Mouse (Mus musculus) frontal cortex, postnatal 25 days (tissue): ENCODE measurements around the gene Napa.
A peak's percentile ranks its signal among the peaks of the same experiment; 100 is the strongest.

Source experiments
- DNase-seq, 2 experiments: peaks; one replicate each; pipeline ENCODE4 v3.0.0; 2022; ENCODE audit warnings: low spot score in 2 of 2

The Napa gene

GRCm38 (mm10) chr7:16094592-16094991, 3.7 kb upstream of the Napa start:
- DNase-seq, result no peak

- DNase-seq, result no peak
Measured at GRCm38 (mm10) chr7:16099901-16100300, 1.6 kb downstream of the Napa start.

GRCm38 (mm10) chr7:16101081-16101480, 2.8 kb downstream of the Napa start:
- DNase-seq, result no peak

GRCm38 (mm10) chr7:16101726-16102475, 3.6 kb downstream of the Napa start:
- DNase-seq, result no peak

GRCm38 (mm10) chr7:16102686-16103226, 4.5 kb downstream of the Napa start:
- no peak for DNase-seq

GRCm38 (mm10) chr7:16103760-16104159, 5.5 kb downstream of the Napa start:
- peak in 1 of 2 experiments; percentile 56 for DNase-seq

- DNase-seq, result no peak
Measured at GRCm38 (mm10) chr7:16104611-16105388, 6.5 kb downstream of the Napa start.

- DNase-seq, result no peak
Measured at GRCm38 (mm10) chr7:16108886-16109542, 10.8 kb downstream of the Napa start.

- DNase-seq, result no peak
Measured at GRCm38 (mm10) chr7:16110158-16110557, 11.9 kb downstream of the Napa start.

- DNase-seq, result no peak
Measured at GRCm38 (mm10) chr7:16111284-16112090, 13.2 kb downstream of the Napa start.

- no peak for DNase-seq
Measured at GRCm38 (mm10) chr7:16116418-16116817, 18.2 kb downstream of the Napa start.

- no peak for DNase-seq
Measured at GRCm38 (mm10) chr7:16117100-16117499, 18.8 kb downstream of the Napa start.

- peak; percentile 90 to 92 for DNase-seq
Measured at GRCm38 (mm10) chr7:16119569-16120261, 21.5 kb downstream of the Napa start, which contains the start of gene Kptn. Kptn (plus strand) TSS chr7:16119895.

- DNase-seq, result no peak
Measured at GRCm38 (mm10) chr7:16120262-16120600, 22.0 kb downstream of the Napa start.

- DNase-seq, result no peak
Measured at GRCm38 (mm10) chr7:16125829-16126228, 27.6 kb downstream of the Napa start.

- DNase-seq, result no peak
Measured at GRCm38 (mm10) chr7:16128344-16128743, 30.1 kb downstream of the Napa start.

- DNase-seq, result no peak
Measured at GRCm38 (mm10) chr7:16128899-16129298, 30.6 kb downstream of the Napa start.

GRCm38 (mm10) chr7:16129421-16129845, 31.2 kb downstream of the Napa start, which contains the start of gene Slc8a2:
Slc8a2 (plus strand) TSS chr7:16129826.
- peak; percentile 71 to 73 for DNase-seq

- DNase-seq, result no peak
Measured at GRCm38 (mm10) chr7:16129846-16130691, 31.8 kb downstream of the Napa start.
